In the genomic region with DNA sequence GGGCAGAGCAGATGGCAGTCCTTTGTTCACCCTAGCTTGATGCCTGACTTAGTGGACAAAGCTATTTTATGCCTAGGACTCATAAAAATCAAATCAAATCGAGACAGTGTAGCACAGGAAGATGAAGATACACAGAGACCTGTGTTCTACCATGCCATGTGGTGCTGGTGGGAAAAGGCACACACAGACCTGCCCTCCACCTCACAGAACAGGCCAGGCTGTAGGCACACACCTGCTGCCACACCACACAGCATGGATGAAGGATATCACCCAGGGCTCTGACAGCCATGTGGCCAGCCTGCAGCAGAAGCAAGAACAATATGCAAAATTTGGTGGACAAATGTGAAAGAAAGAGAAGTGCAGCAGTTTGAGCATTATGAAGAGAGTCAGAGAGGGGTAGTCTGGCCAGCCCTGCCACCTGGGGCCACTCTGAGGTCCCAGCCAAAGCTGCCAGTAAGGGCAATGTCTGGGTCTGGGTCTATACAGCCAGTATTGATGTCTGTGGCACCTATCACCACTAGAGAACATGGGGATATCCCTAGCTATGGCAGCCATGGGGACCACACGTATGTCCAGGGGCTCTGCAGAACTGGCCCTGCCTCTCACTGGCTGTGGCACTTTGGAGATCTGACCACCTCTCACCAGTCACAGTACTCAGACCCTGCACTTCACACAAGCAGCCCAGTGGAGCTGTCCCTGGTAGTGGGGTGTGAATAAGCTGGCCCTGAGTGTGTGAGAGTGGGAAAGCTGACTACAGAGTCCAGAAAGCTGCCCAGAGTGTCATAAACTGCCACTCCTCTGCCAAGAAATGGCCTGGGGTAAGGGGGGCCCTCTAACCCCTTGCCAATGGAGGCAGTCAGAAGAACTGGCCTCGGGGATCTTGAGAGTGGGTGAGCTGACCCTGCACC, we compare ENCODE assay signal across 17 mouse cellular contexts. TPM values are rescaled to one million over a fixed set of nuclear protein-coding genes. Genes with fewer than 3 reads are reported as not detected.
DNase-seq lines count a peak whose midpoint lies in the region; ATAC-seq lines count a peak whose summit lies in the region.
"Had no signal": no experiment of that assay in that cellular context is flagged by ENCODE, and none has a peak within 500 bp of the region (broad histone marks: within the 10 kb centered on the region; RNA-seq: fewer than 3 reads in every experiment).

No protein-coding gene starts in this region.

- no peak overlapping the region for H3K9ac ChIP-seq in embryonic facial prominence, embryonic 12.5 days
- H3K9ac ChIP-seq in hindbrain, embryonic 12.5 days: no peak overlapping the region
- H3K9ac ChIP-seq in midbrain, embryonic 16.5 days (ENCODE audit: low read depth, low read length): no peak overlapping the region
- no peak overlapping the region for H3K9ac ChIP-seq in liver, embryonic 11.5 days (ENCODE audit: low read depth, low read length)
- H3K9ac ChIP-seq: hindbrain, embryonic 15.5 days; lung, embryonic 14.5 days; stomach, embryonic 15.5 days had no signal

- intact Hi-C loops in left cerebral cortex, postnatal 4 days (cut with DNase I): no loop called here
- intact Hi-C loops in left cerebral cortex, postnatal 10 days (cut with DNase I): no loop called here

- H3K4me3 ChIP-seq in embryonic facial prominence, embryonic 12.5 days: no peak overlapping the region
- no peak overlapping the region for H3K4me3 ChIP-seq in embryonic facial prominence, embryonic 10.5 days
- no peak overlapping the region for H3K4me3 ChIP-seq in hindbrain, embryonic 12.5 days
- H3K4me3 ChIP-seq in midbrain, embryonic 16.5 days (ENCODE audit: low read depth, low read length): no peak overlapping the region
- no peak overlapping the region for H3K4me3 ChIP-seq in liver, embryonic 11.5 days (ENCODE audit: low read depth, low read length)
- H3K4me3 ChIP-seq: erythroblast, embryonic 14.5 days; hindbrain, embryonic 15.5 days; stomach, embryonic 15.5 days had no signal

- 71% methylated on average over 3 of the region's 3 CpGs for WGBS in embryonic facial prominence, embryonic 12.5 days
- 70% methylated on average over 3 of the region's 3 CpGs for WGBS in embryonic facial prominence, embryonic 10.5 days
- 52% methylated on average over 3 of the region's 3 CpGs for WGBS in hindbrain, embryonic 12.5 days
- 63% methylated on average over 3 of the region's 3 CpGs for WGBS in midbrain, embryonic 16.5 days
- WGBS in liver, embryonic 11.5 days: 50% methylated on average over 3 of the region's 3 CpGs

- no peaks in the 10 kb centered on the region for H3K36me3 ChIP-seq in embryonic facial prominence, embryonic 12.5 days
- no peaks in the 10 kb centered on the region for H3K36me3 ChIP-seq in embryonic facial prominence, embryonic 10.5 days (replicated peaks)
- no peaks in the 10 kb centered on the region for H3K36me3 ChIP-seq in hindbrain, embryonic 12.5 days
- no peaks in the 10 kb centered on the region for H3K36me3 ChIP-seq in midbrain, embryonic 16.5 days (ENCODE audit: control insufficient read depth, insufficient read depth, low read length)
- H3K36me3 ChIP-seq in liver, embryonic 11.5 days (ENCODE audit: control insufficient read depth, insufficient read depth, low read length): no peaks in the 10 kb centered on the region
- H3K36me3 ChIP-seq: hindbrain, embryonic 15.5 days; stomach, embryonic 15.5 days had no signal

- no peak overlapping the region for H3K27ac ChIP-seq in embryonic facial prominence, embryonic 12.5 days
- H3K27ac ChIP-seq in embryonic facial prominence, embryonic 10.5 days (replicated peaks): no peak overlapping the region
- no peak overlapping the region for H3K27ac ChIP-seq in hindbrain, embryonic 12.5 days
- H3K27ac ChIP-seq in midbrain, embryonic 16.5 days (ENCODE audit: low read length): no peak overlapping the region
- H3K27ac ChIP-seq in liver, embryonic 11.5 days (ENCODE audit: low read depth, low read length): no peak overlapping the region
- H3K27ac ChIP-seq: hindbrain, embryonic 15.5 days; stomach, embryonic 15.5 days had no signal

- H3K4me1 ChIP-seq in embryonic facial prominence, embryonic 12.5 days: no peaks in the 10 kb centered on the region
- no peaks in the 10 kb centered on the region for H3K4me1 ChIP-seq in embryonic facial prominence, embryonic 10.5 days
- no peaks in the 10 kb centered on the region for H3K4me1 ChIP-seq in hindbrain, embryonic 12.5 days
- H3K4me1 ChIP-seq in midbrain, embryonic 16.5 days (ENCODE audit: control insufficient read depth, insufficient read depth, low read length): no peaks in the 10 kb centered on the region
- H3K4me1 ChIP-seq in liver, embryonic 11.5 days (replicated peaks; ENCODE audit: control insufficient read depth, insufficient read depth, low read length): no peaks in the 10 kb centered on the region
- H3K4me1 ChIP-seq: hindbrain, embryonic 15.5 days; stomach, embryonic 15.5 days had no signal

- H3K9me3 ChIP-seq in embryonic facial prominence, embryonic 12.5 days: no peaks in the 10 kb centered on the region
- no peaks in the 10 kb centered on the region for H3K9me3 ChIP-seq in embryonic facial prominence, embryonic 10.5 days
- no peaks in the 10 kb centered on the region for H3K9me3 ChIP-seq in hindbrain, embryonic 12.5 days (replicated peaks)
- H3K9me3 ChIP-seq in midbrain, embryonic 16.5 days (replicated peaks; ENCODE audit: control insufficient read depth, low read length, poor library complexity, severe bottlenecking): no peaks in the 10 kb centered on the region
- no peaks in the 10 kb centered on the region for H3K9me3 ChIP-seq in liver, embryonic 11.5 days (ENCODE audit: control insufficient read depth, low read length)
- H3K9me3 ChIP-seq: hindbrain, embryonic 15.5 days; stomach, embryonic 15.5 days had no signal

- H3K27me3 ChIP-seq in embryonic facial prominence, embryonic 12.5 days: no peaks in the 10 kb centered on the region
- H3K27me3 ChIP-seq in embryonic facial prominence, embryonic 10.5 days (replicated peaks; ENCODE audit: low read depth, poor library complexity, severe bottlenecking): no peaks in the 10 kb centered on the region
- H3K27me3 ChIP-seq in hindbrain, embryonic 12.5 days: no peaks in the 10 kb centered on the region
- no peaks in the 10 kb centered on the region for H3K27me3 ChIP-seq in midbrain, embryonic 16.5 days (ENCODE audit: control insufficient read depth, insufficient read depth, low read depth, low read length)
- H3K27me3 ChIP-seq in liver, embryonic 11.5 days (replicated peaks; ENCODE audit: control insufficient read depth, insufficient read depth, low read length): no peaks in the 10 kb centered on the region
- H3K27me3 ChIP-seq: hindbrain, embryonic 15.5 days; stomach, embryonic 15.5 days had no signal

- H3K4me2 ChIP-seq in embryonic facial prominence, embryonic 12.5 days (replicated peaks): no peak overlapping the region
- H3K4me2 ChIP-seq in hindbrain, embryonic 12.5 days (replicated peaks): no peak overlapping the region
- no peak overlapping the region for H3K4me2 ChIP-seq in midbrain, embryonic 16.5 days (ENCODE audit: low read length)
- no peak overlapping the region for H3K4me2 ChIP-seq in liver, embryonic 11.5 days
- H3K4me2 ChIP-seq: hindbrain, embryonic 15.5 days; lung, embryonic 14.5 days; stomach, embryonic 15.5 days had no signal

- DNase-seq in embryonic facial prominence, embryonic 10.5 days (ENCODE audit: low spot score): no peak
- DNase-seq in left cerebral cortex, postnatal 4 days: peak; percentile 15
- no peak for DNase-seq in left cerebral cortex, postnatal 10 days (ENCODE audit: extremely low spot score in 1 of 2, low spot score in 2 of 2)
- DNase-seq in adrenal gland, adult 8-10 months: no peak
- no peak for DNase-seq in liver, embryonic 11.5 days (ENCODE audit: low spot score)
- DNase-seq: cerebellum, adult 2 months; liver; lung, embryonic 14.5 days had no signal

- ATAC-seq in embryonic facial prominence, embryonic 12.5 days (ENCODE audit: insufficient number of reproducible peaks, insufficient read depth, low FRiP score, low TSS enrichment): peak; percentile 52; the same call in 1 of the 2 replicates
- peak; percentile 70 for ATAC-seq in hindbrain, embryonic 12.5 days (ENCODE audit: low FRiP score)
- ATAC-seq in midbrain, embryonic 16.5 days: peak; percentile 32; the same call in 1 of the 2 replicates
- ATAC-seq in liver, embryonic 11.5 days (replicated peaks; ENCODE audit: low FRiP score): no peak

RNA-seq across cellular contexts. Expression of gene Prdm13, which starts 57.1 kb away (rescaled TPM):
- polyA plus RNA-seq in embryonic facial prominence, embryonic 12.5 days (2016; fragmentation: Nextera tagmentation; extraction: Ambion mirVana): 0.15 and 0.18 TPM in 2 replicates
- 0.52 TPM in 1 of 2 replicates, not detected in the other for polyA plus RNA-seq in embryonic facial prominence, embryonic 10.5 days (2016; fragmentation: Nextera tagmentation; extraction: Ambion mirVana)
- not detected for total RNA-seq in left cerebral cortex, postnatal 4 days (2021)
- total RNA-seq in left cerebral cortex, postnatal 10 days (2021): not detected
- polyA plus RNA-seq in hindbrain, embryonic 12.5 days (2016; fragmentation: Nextera tagmentation; extraction: Ambion mirVana): 7.8 and 8.9 TPM in 2 replicates
- 0.24 and 0.32 TPM in 2 replicates for polyA plus RNA-seq in midbrain, embryonic 16.5 days (2015; fragmentation: Nextera tagmentation; extraction: Ambion mirVana)
- not detected for total RNA-seq in adrenal gland, adult 8-10 months (2022)
- 0.08 TPM in 1 of 2 replicates, not detected in the other for polyA plus RNA-seq in liver, embryonic 11.5 days (2014; fragmentation: Nextera tagmentation; extraction: Ambion mirVana)
- total RNA-seq: layer of hippocampus, adult 18-20 months; left cerebral cortex, adult 18-20 months had no signal
- polyA plus RNA-seq: cerebellum, adult 2 months; erythroblast, embryonic 14.5 days; kidney, embryonic 14.5 days; lung, embryonic 14.5 days; stomach, embryonic 15.5 days had no signal
